Mouse (Mus musculus) neutrophil, adult 83 days (primary cell): ENCODE measurements around the gene Ncoa4. TPM values are rescaled to one million over a fixed set of nuclear protein-coding genes. Genes with fewer than 3 reads are reported as not detected.

Experiments used
- total RNA-seq, 2 experiments: library from RNA; stranded (reverse); gene quantifications; one replicate each; pipeline ENCODE4 v1.2.4; 2023

The Ncoa4 gene
- total RNA-seq = 100 to 1,000 TPM; 177 to 186 TPM

DNA sequence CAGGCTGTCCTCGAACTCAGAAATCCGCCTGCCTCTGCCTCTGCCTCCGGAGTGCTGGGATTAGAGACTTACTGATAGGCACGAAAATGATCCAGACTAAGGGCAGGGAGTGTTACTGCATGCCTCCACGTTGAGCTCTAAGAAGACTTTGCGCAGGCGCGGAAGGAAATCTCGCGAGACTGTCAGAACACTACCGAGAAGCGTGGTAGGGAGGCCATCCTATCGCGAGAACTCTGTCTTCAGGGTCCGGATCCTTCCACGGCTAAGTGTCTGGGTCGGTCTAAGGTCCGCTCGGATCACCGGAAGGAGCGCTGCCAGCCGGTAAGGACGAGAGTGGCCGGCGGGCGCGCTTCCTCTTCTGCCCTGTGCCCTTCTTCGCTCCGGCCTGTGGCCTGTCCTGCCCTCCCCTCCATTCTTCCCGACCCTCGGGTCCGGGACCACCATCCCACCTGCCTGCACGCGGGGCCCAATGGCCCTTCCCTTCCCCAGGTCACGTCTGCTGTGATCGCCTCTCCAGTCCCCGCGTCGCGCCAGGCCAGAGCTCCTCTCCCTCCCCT is at the start of gene Ncoa4:
TSS of gene Ncoa4 (plus strand) at position 176 of the 557 bp plus-strand sequence.

DNA sequence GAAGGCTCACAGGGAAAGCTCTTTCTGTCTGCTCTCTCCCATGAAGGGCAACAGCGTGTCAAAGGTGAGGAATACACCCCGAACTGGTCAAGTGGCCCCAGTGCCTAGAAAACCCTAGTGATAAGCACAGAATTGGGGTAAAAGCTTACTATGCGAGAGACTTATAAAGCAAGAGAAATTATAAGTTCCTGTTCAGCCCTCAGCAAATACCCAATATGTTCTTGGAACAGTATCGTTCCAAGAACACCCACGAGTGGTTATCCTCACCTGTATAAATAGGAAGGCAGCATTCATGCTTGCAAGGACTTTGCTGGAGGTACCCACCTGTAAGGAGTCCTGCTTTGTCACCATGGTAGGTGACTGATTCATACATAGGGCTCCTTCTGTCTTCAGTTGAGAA is 17.9 kb upstream of the Ncoa4 start, which contains the start of gene Msmb:
TSS of gene Msmb (plus strand) at position 301 of the 400 bp plus-strand sequence.

DNA sequence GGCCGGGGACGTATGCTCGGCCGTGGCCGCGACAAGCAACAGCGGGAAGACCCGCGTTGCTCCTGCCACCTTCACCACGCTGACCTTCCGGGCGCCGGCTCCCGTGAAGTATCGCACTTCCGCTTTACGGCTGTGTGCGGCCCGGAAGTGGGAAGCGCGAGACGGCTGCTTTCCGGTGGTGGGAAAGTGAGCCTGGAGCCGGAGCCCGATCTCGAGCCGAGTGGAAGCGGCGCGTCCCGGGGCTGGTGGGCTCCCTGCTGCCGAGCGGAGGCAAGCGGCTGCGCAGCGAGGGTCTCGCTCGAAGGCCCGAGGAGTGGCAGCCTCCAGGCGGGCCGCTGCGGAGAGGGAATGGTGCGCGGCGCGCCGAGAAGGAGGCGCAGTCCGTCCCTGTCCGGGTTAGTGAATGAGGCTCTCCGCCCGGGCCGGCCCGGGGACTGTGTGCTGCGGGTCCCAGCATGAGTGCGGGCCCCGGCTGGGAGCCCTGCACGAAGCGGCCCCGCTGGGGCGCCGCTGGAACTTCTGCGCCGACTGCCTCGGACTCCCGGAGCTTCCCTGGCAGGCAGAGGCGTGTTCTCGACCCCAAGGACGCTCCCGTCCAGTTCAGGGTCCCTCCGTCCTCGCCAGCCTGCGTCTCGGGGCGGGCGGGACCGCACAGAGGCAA is 42.3 kb downstream of the Ncoa4 start, which contains the start of the genes Timm23 and Parg:
TSS of gene Timm23 (minus strand) at position 108 of the 661 bp plus-strand sequence.
TSS of gene Parg (plus strand) at position 159 of the 661 bp plus-strand sequence.

Other genes with a start within 250 kb of the Ncoa4 start
- not detected for gene Galnt15, start 130.9 kb upstream of the Ncoa4 start, total RNA-seq
- 1 to 10 TPM; 5.5 to 8.8 TPM for gene Oxnad1, start 74.5 kb upstream of the Ncoa4 start, total RNA-seq
- 10 to 100 TPM; 68.3 to 74.1 TPM for gene Dph3, start 74.1 kb upstream of the Ncoa4 start, total RNA-seq
- not detected for gene Msmb, start 17.8 kb upstream of the Ncoa4 start, total RNA-seq
- gene Timm23, start 42.0 kb downstream of the Ncoa4 start, total RNA-seq = 10 to 100 TPM; 36.5 to 61.3 TPM
- gene Parg, start 42.1 kb downstream of the Ncoa4 start, total RNA-seq = 10 to 100 TPM; 30.9 to 40.2 TPM
- gene Ogdhl, start 162.2 kb downstream of the Ncoa4 start, total RNA-seq = not detected
- gene 1700024G13Rik, start 228.5 kb downstream of the Ncoa4 start, total RNA-seq = not detected